Mouse (Mus musculus): ENCODE data around the gene Gm49345.

Gm49345 gene

DNA sequence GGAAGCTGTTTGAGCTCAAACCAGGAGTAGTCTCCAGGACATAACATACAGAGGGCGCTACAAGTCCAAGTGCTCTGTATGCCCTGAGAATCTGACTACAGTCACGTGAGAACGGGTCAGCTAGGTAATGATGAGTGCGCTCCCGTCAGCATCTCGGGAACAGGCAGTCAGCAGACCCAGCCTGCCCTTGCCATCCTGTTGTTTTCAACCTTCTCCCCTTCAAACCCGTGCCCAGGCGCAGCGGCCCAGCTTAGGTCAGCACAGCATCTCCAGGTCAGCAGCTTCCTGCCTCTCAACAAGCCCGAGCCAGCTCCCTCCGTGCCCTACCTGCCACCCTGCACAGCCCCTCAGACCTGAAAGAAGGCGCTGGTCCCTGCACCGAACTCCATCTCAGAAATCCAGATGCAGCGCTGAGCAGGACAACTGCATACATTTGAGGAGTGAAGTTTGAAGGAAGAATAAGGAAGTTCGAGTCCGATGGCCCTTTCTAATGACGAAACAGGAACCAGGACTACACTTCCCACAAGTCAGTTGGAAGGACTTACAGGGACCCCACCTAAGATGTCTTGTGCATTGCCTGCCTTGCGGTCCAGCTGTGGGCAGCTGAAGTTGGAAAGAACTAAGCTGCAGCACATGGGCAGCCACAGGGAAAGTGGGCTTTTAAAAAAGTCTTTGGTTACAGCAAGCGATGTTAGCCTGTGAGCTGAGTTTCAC is at the start of gene Gm49345, which contains the start of gene Zfp729a:
TSS of gene Gm49345 (minus strand) at position 476 of the 714 bp plus-strand sequence.
TSS of gene Zfp729a (minus strand) at position 498 of the 714 bp plus-strand sequence.
- in situ Hi-C loops (cut with MboI; ENCODE audit: unreplicated experiment in 2 of 2), result loop anchor here (5.0 to 25.0 kb wide), 4 partner anchors 47 to 207 kb away; partner anchors contain the start of genes Gm10037 (in 1 of the 2) and Zfp738 (in 1 of the 2)

DNA sequence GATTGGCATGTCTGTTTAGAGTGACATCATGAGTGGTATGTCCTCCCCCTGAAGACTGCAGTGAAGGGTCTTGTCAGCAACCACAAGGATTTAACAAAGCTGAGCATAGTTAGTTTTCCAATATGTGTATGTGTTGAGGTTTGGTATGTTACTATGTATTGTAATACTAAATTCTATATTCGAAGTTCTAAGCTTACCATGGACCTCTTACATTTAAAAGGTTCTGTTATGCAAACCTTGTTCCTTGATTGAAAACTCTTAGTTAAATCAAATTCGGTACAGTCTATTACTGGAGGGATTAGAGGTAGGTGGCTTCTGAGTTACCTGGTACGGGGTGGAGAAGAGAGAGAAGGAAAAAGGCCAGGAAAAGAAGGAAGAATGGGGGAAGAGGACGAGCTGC is 49.4 kb upstream of the Gm49345 start, which contains the start of gene Zfp738:
TSS of gene Zfp738 (minus strand) at position 101 of the 400 bp plus-strand sequence.
- in situ Hi-C loops (cut with MboI; ENCODE audit: unreplicated experiment in 2 of 2), result loop anchor here in 1 of 2 experiments (10.0 kb wide), 1 partner anchor 52 kb away; the partner anchor contains the start of genes Gm49345 and Zfp729a

DNA sequence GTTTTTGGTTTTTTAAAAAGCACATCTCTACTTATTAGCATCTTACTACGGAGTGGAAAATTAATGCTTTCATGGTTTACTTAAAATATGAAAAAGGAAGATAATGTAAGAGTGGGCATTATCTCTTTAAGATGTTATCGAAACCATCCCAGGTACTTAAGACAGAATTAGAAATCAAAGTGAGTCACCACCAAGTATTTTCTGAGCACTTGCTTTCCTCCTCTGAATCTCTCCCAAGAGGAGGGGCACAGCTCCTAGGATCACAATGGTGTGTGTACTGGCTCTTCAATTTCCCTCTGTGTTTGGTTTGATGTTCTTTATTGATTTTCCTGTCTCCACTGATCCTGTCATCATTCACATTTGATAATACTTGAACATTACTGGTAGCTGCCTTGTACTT is 46.3 kb upstream of the Gm49345 start:
- in situ Hi-C loops (cut with MboI; ENCODE audit: unreplicated experiment in 2 of 2), result loop anchor here (5.0 to 10.0 kb wide), 2 partner anchors 43 to 49 kb away; partner anchors contain the start of genes Zfp65 (in 2 of the 2), Gm49345 (in 1 of the 2) and Zfp729a (in 1 of the 2)

- in situ Hi-C loops (cut with MboI; ENCODE audit: unreplicated experiment in 2 of 2), result loop anchor here (5.0 to 10.0 kb wide), 2 partner anchors 44 to 48 kb away; partner anchors contain the start of genes Zfp65 (in 2 of the 2), Gm49345 (in 1 of the 2) and Zfp729a (in 1 of the 2)
These were observed 45.6 kb upstream of the Gm49345 start for GRCm38 (mm10) chr13:67682959-67683735.

DNA sequence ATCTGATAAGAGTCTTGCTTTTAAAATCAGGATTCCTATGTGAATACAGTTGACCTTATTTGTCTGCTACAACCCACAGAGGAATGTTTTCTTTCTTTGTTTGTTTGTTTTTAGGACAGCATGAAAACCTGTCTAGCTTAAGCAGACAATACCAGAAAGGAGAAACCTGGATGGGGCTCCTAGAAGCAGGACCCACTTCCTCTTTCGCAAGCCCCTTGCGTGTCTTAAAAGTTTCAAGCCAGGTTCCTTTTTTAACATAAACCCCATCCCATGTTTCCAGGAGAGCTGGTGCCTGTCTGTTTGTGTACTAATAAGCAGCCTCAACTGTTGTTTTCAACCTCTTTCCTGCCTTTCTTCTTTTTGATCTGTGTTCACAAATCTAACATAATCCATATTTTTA is 37.3 kb upstream of the Gm49345 start:
- in situ Hi-C loops (cut with MboI; ENCODE audit: unreplicated experiment in 2 of 2), result loop anchor here in 1 of 2 experiments (5.0 kb wide), 1 partner anchor 48 kb away; no protein-coding TSS in a partner anchor

DNA sequence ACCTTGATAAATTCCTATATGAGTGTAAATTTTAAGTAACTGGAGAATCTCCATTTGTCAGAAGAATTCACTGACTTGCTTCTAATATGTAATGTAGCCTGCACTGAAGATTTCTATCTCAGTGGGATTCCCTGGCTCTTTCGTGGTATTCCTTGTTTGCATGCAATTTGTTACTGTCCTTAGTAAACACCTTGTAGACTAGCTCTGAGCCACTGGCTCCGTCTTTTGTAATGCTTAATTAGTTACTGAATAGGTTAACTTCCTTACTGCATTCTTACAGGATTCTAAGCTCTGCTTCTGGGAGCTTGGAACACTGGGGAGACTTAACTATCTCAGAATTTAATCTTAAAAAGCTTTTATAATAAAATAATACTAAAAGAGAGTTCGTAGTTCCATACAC is 14.9 kb upstream of the Gm49345 start:
- in situ Hi-C loops (cut with MboI; ENCODE audit: unreplicated experiment in 2 of 2), result no loop called here

- in situ Hi-C loops (cut with MboI; ENCODE audit: unreplicated experiment in 2 of 2), result no loop called here
These were observed 27.5 kb downstream of the Gm49345 start for GRCm38 (mm10) chr13:67610108-67610507.

- in situ Hi-C loops (cut with MboI; ENCODE audit: unreplicated experiment in 2 of 2), result no loop called here
These were observed 28.3 kb downstream of the Gm49345 start, which contains the start of gene Zfp729b for GRCm38 (mm10) chr13:67609066-67609876. TSS of gene Zfp729b (minus strand) at chr13:67609707.

DNA sequence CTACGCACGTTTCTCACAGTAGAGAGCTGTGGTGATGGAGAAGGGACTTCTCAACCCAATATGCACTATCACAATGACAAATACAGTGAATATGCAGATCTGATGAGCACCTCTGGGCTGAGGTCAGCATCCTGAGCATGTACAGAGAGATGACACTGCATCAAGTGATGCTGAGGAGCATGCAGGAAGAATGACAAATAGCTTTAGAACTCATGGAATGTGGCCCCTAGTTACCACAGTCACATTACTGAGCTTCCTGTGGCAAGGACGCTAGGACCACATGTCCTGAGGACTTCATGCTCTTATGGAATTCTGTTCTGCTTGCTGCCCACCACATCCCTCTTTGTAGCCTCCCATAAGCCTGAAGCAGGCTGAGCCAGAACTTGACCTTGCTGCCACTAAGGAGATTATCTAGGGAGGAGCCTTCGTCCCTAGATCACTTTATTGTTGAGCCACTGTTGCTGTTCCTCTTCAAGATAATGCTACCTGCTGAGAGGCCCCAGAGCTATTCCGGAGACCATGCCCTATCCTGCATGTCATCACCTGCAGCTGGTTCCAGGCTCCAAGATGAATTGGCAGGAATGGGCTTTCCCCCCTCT is 64.9 kb downstream of the Gm49345 start:
- in situ Hi-C loops (cut with MboI; ENCODE audit: unreplicated experiment in 2 of 2), result no loop called here

DNA sequence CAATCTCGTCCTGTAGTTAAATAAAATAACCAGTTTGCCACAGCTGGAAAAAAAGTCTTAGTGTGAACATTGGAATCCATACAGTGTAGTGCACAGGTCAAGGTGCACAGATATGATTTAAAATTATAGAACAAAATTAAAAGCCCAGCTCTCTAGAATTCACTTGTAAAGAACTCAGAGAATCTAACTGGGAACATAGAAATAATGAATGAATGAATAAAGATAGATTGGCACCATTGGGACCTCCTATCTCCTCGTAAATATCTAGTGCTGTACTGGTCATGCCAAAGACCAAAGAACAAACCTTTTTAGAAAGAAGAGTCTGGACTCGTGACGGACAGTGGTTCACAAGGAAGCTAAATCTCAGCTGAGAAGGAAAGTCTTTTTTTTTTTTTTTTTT is 83.8 kb downstream of the Gm49345 start, which contains the start of gene Zfp748:
TSS of gene Zfp748 (minus strand) at position 101 of the 400 bp plus-strand sequence.
- in situ Hi-C loops (cut with MboI; ENCODE audit: unreplicated experiment in 2 of 2), result no loop called here

DNA sequence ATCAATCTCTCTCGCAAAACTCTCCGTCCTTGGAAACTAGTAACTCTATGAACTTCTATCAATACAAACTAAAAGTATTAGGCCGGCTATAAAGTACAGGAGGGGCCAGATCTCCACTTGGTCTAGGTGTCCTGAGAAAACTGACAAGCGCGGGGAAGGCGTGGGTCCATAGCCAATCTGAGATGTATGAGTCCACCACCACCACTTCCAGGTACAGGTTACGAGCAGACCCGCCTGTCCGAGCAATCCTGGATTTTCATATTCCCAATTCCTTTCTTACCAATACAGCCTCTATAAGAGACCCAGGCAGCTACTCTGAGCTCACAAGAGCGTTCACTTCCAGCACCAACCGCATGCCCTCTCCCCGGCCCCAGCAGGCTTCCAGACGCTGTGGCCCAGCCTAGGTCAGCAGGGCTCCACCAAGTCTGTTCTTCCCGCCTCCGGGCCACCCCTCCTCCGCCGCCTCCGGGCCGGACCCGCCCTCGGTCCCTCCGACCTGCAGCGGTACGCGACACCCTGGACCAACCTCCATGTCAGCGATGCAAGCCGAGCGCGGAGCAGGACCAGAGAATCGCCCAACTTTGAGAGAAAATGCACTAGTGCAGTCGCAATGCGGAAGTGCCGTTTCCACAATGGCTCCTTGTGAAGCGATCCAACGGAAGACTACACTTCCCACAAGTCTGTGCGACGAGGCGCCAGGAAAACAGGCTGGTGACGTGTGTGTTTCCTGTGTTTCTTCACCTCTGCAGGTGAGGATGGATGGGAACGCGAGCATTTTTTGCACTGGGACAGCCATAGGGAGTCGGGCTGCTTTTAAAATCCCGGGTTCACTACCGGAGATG is 84.8 kb downstream of the Gm49345 start:
- in situ Hi-C loops (cut with MboI; ENCODE audit: unreplicated experiment in 2 of 2), result no loop called here

DNA sequence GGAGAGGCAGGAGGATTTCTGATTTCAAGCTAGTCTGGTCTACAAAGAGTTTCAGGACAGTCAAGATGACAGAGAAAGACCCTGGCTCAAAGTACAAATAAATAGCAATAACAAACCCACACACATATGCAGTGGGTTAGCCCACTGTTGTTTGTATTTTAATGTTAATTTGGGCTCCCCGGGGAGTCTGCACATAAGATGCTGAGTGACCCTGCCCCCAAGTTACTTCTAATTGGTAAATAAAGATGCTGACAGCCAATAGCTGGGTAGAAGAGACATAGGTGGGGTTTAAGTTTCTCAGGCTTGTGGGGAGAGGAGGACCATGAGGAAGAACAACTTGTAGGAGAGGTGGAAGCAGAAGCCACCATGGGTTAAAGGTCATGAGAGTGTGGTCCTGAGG is 91.6 kb downstream of the Gm49345 start:
- in situ Hi-C loops (cut with MboI; ENCODE audit: unreplicated experiment in 2 of 2), result no loop called here
